Mouse (Mus musculus) lung, embryonic 15.5 days (tissue): ENCODE measurements around the gene Col1a2. TPM values are rescaled to one million over a fixed set of nuclear protein-coding genes. Genes with fewer than 3 reads are reported as not detected.

Experiments
- ATAC-seq: fragments of 200-750 bp; cut with Nextera tagmentation; 2 replicates; pipeline ENCODE4 v1.8.0; 2017; ENCODE audit warnings: moderate number of reproducible peaks, borderline replicate concordance; ENCODE audit not compliant: low FRiP score, low TSS enrichment; ENCODE audit errors: extremely low read depth
- H3K27ac ChIP-seq: fragments of 300-500 bp; sonication (generic); 2 replicates; pipeline ENCODE4 v1.5.1; 2015; ENCODE audit warnings: moderate library complexity, mild to moderate bottlenecking, inconsistent platforms
- H3K27me3 ChIP-seq: fragments of 300-500 bp; sonication (generic); 2 replicates; pipeline ENCODE4 v1.6.1; 2015; ENCODE audit warnings: inconsistent platforms
- H3K36me3 ChIP-seq: fragments of 300-500 bp; sonication (generic); 2 replicates; pipeline ENCODE4 v1.6.1; 2015; ENCODE audit warnings: inconsistent platforms
- H3K4me1 ChIP-seq: fragments of 300-500 bp; sonication (generic); 2 replicates; pipeline ENCODE4 v1.6.1; 2015; ENCODE audit warnings: inconsistent platforms
- H3K4me2 ChIP-seq: fragments of 300-500 bp; sonication (generic); 2 replicates; pipeline ENCODE4 v1.6.1; 2015; ENCODE audit warnings: inconsistent platforms, mild to moderate bottlenecking, moderate library complexity
- H3K4me3 ChIP-seq: fragments of 300-500 bp; sonication (generic); 2 replicates; pipeline ENCODE4 v1.5.1; 2015; ENCODE audit warnings: mild to moderate bottlenecking, inconsistent platforms
- H3K9ac ChIP-seq: fragments of 300-500 bp; sonication (generic); 2 replicates; pipeline ENCODE4 v1.6.1; 2015; ENCODE audit warnings: inconsistent platforms
- H3K9me3 ChIP-seq: fragments of 300-500 bp; sonication (generic); 2 replicates; pipeline ENCODE4 v1.6.1; 2016; ENCODE audit warnings: inconsistent platforms
- WGBS: fragments of 180-500 bp; shearing (Covaris S2); methylation state at CpG from one replicate; pipeline ENCODE4 v1.1.7; 2015; 5-methylcytosine and 5-hydroxymethylcytosine counted together
- polyA plus RNA-seq: library from polyadenylated mRNA; unstranded; fragments of >200 nt; fragmentation: Nextera tagmentation; extraction: Ambion mirVana; gene quantifications from 2 replicates; pipeline ENCODE4 v1.2.1, GENCODE M21; 2015

Gene Col1a2
- polyA plus RNA-seq, 1 experiment from 2014 or later = 742 TPM

DNA sequence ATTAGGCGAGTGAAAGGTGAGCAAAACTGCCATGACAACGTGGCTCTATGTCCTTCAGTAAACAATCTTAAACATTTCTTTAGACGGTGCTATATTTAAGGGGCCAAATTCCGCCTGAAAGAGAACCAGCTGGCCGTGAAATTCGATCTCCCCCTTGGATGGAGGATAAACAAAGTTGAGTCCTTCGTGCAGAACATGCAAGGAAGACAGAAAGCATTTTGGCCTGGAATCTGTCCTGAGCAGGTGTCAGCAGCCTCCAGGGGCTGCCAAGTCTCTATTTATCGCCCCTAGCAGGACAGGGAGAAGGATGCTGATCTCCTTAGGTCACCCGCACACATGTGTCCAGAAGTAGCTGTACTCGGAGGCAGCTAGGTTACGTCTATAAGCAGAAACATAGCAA lies 56.5 kb downstream of the Col1a2 start:
- Histone ChIP-seq H3K4me1 (peaks cover 23% of the 10 kb centered on the region), H3K36me3 (no peaks in the 10 kb centered on the region), H3K4me2 (no peak overlapping the region), H3K27ac (peak overlapping the region; percentile 24; the same call in 1 of the 2 replicates), H3K27me3 (no peaks in the 10 kb centered on the region), H3K4me3 (no peak overlapping the region), H3K9ac (no peak overlapping the region), H3K9me3 (no peaks in the 10 kb centered on the region)
- ATAC-seq = peak; percentile 36; the same call in 1 of the 2 replicates
- WGBS = 8% methylated on average over 11 of the region's 11 CpGs

DNA sequence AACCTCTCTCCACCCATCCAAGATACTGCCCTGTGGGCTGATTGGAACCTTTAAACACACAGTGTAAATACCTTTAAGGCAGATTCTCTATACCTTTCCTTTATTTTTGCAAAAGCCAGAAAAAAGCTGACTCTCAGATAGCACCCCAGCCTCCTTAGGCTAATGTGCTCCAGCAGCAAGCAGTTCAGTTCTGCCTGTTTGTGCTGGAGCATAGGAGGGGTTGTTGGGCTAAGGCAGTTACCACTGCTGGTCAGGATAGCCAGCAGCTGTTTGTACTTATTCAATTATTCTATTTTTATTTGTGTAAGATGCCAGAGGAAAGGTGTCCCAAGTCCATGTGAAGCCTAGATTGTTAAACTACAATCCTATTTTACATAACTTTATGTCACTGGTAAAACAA lies 57.0 kb downstream of the Col1a2 start:
- Histone ChIP-seq H3K4me3 (no peak overlapping the region), H3K9ac (no peak overlapping the region), H3K4me1 (peaks cover 23% of the 10 kb centered on the region), H3K9me3 (no peaks in the 10 kb centered on the region), H3K36me3 (no peaks in the 10 kb centered on the region), H3K4me2 (no peak overlapping the region), H3K27ac (peak overlapping the region; percentile 24; the same call in 1 of the 2 replicates), H3K27me3 (no peaks in the 10 kb centered on the region)
- ATAC-seq = no peak

DNA sequence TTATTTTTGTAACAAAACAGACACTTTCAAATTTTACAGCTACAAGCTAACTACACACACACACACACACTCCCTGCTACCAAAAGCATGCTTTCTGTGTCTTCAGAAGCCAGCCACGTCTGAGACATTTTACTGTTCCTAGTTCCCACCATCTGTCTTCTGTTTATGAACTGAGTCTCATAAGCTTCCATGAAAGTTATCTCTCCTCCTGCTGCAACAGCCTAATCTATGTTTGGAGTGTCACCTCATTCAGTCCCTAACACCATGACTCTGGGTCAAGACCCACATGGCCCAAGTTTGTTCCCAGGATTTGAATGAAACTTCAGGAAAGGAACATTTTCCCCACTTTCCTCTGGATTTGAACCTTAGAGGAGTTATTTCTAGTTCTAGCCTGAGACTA lies 57.8 kb downstream of the Col1a2 start:
- no peaks in the 10 kb centered on the region for H3K27me3 ChIP-seq
- no peak overlapping the region for H3K4me3 ChIP-seq
- no peak overlapping the region for H3K4me2 ChIP-seq
- no peak overlapping the region for H3K27ac ChIP-seq
- H3K9me3 ChIP-seq = no peaks in the 10 kb centered on the region
- H3K36me3 ChIP-seq = no peaks in the 10 kb centered on the region
- peak; percentile 71; the same call in 1 of the 2 replicates for ATAC-seq
- peaks cover 23% of the 10 kb centered on the region for H3K4me1 ChIP-seq
- 27% methylated on average over 1 of the region's 1 CpGs for WGBS
- no peak overlapping the region for H3K9ac ChIP-seq

DNA sequence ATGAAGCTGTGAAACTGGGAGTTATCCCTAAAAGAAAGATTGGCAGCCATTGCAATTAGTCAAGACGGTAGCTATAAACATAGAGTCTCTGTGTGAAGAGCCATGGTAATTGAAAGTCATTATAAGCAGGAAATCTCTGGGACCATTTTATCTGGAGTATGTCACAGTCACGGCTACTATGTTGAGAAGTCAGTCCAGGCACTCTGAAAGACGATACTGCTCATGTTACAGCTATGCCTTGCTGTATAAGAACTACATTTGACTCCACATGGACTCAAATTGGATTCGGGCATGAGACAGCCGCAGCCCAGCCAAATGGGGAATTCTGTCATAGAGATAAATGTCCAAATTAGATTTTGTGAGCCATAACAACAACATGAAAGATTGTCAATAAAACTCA lies 58.9 kb downstream of the Col1a2 start:
- Histone ChIP-seq H3K27ac (no peak overlapping the region), H3K9me3 (no peaks in the 10 kb centered on the region), H3K36me3 (no peaks in the 10 kb centered on the region), H3K4me2 (no peak overlapping the region), H3K27me3 (no peaks in the 10 kb centered on the region), H3K4me3 (no peak overlapping the region), H3K9ac (no peak overlapping the region), H3K4me1 (peaks cover 16% of the 10 kb centered on the region)
- whole genome bisulfite sequencing = 59% methylated on average over 5 of the region's 5 CpGs
- ATAC-seq = no peak

DNA sequence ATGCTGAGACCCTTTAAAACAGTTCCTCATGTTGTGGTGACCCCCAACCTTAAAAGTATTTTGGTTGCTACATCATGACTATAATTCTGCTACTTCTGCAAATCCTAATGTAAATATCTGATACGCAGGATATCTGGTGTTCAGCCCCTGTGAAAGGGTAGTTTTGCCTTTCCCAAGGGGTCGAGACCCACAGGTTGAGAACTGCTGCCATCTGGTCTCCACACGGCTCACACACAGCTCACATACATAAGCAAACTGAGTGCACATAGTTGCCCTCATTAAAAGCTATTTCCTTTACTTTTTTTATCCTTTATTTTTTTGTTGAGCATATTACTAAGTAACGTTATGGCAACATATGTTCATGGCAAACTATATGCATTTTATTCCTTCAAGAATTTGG lies 65.8 kb downstream of the Col1a2 start:
- Histone ChIP-seq H3K9me3 (no peaks in the 10 kb centered on the region), H3K27me3 (no peaks in the 10 kb centered on the region), H3K27ac (no peak overlapping the region), H3K4me2 (no peak overlapping the region), H3K4me3 (no peak overlapping the region), H3K9ac (no peak overlapping the region), H3K36me3 (no peaks in the 10 kb centered on the region), H3K4me1 (no peaks in the 10 kb centered on the region)
- ATAC-seq = no peak
- 60% methylated on average over 4 of the region's 4 CpGs for WGBS

DNA sequence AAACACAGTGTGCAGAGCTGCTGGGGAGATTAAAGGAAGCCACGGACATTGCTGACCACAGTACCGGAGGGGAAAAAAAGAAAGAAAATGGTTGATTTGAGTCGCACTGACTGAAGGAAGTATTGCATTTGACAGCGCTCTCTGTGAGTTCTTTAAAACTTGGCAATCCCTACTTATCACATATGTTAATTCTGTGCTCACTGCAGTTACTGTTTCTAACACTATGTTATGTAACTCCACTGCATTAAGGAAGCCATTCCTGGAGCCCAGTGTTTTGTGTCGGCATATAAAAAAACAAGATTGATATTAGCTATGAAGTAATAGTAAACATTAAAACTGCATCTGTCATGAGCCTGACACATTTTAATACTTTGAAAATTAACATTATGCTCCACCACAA lies 73.1 kb downstream of the Col1a2 start:
- Histone ChIP-seq H3K9ac (no peak overlapping the region), H3K4me1 (0 out of 2 replicates have a peak, but pooled peaks cover 3% of the 10 kb centered on the region), H3K36me3 (no peaks in the 10 kb centered on the region), H3K4me3 (no peak overlapping the region), H3K27ac (no peak overlapping the region), H3K27me3 (no peaks in the 10 kb centered on the region), H3K9me3 (no peaks in the 10 kb centered on the region), H3K4me2 (no peak overlapping the region)
- ATAC-seq = no peak
- 52% methylated on average over 5 of the region's 5 CpGs for WGBS

DNA sequence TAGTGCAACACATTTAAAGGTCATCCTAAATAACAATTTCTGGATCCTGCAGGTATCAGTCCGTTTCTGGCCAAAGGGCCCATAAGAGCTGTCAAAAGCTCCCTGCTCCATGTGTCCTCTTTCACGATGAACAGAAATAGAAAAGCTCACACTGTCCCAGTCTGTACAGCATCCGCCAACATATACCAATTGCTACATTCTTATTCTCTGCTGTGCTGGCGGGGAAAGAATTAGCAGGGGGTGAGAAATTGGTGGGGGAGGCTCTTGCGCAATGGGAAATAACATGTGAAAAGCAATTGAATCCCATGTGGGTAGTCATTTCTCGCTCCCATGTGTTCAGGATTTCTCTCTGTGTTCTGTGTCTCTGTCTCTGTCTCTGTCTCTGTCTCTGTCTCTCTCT lies 73.7 kb downstream of the Col1a2 start:
- 73% methylated on average over 6 of the region's 6 CpGs for WGBS
- H3K27me3 ChIP-seq = no peaks in the 10 kb centered on the region
- no peaks in the 10 kb centered on the region for H3K9me3 ChIP-seq
- no peak overlapping the region for H3K27ac ChIP-seq
- H3K36me3 ChIP-seq = no peaks in the 10 kb centered on the region
- H3K4me2 ChIP-seq = no peak overlapping the region
- H3K4me1 ChIP-seq = 0 out of 2 replicates have a peak, but pooled peaks cover 3% of the 10 kb centered on the region
- H3K9ac ChIP-seq = no peak overlapping the region
- peak; percentile 70; the same call in 1 of the 2 replicates for ATAC-seq
- H3K4me3 ChIP-seq = no peak overlapping the region

DNA sequence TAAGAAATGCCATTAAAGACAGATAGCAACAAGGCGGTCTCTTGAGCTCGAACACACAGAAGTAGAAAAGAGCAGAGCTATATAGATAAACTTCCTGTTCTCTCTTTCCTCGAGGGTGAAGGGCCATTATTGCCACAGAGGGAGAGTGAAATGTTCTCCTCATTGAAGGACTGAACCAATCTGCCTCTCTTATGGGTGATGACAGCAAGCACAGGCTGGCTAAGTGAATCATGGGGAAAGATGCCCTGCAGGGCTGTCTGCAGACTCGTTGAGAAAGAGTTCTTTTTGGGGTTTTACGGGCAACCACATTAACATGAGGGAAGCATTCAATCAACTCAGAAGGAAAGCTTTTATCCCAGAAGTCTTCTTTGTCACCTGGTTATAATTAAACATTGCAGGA lies 75.0 kb downstream of the Col1a2 start:
- ATAC-seq = no peak
- WGBS = 56% methylated on average over 5 of the region's 5 CpGs

DNA sequence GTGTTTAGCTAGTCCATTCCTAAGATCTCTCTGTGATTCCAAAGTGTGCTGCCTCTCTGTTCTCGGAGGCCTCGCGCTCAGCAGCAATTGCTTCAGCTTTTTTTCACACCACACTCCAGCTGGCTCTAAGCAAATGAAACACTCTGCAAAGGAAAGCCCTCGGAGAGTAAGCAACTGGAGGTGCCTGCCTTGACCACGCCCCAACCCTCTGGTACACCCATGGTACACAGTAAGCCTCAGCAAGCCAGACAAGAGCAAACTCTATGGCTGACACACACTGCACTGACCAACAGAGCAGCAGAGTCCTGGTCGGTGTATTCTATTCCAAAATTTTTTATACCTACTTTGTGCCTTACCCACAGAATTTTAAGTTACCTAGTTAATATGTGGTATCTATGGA lies 78.9 kb downstream of the Col1a2 start:
- Histone ChIP-seq H3K36me3 (no peaks in the 10 kb centered on the region), H3K4me2 (no peak overlapping the region), H3K4me3 (no peak overlapping the region), H3K27ac (no peak overlapping the region), H3K4me1 (no peaks in the 10 kb centered on the region), H3K9me3 (no peaks in the 10 kb centered on the region), H3K9ac (no peak overlapping the region), H3K27me3 (no peaks in the 10 kb centered on the region)
- ATAC-seq = 0 out of 2 replicates have a peak, but pooled peaks have one; percentile 52
- WGBS = 31% methylated on average over 6 of the region's 6 CpGs

More for the DNA sequence above, 75.0 kb downstream of the Col1a2 start:
- Histone ChIP-seq H3K4me3 (no peak overlapping the region), H3K4me1 (0 out of 2 replicates have a peak, but pooled peaks cover 3% of the 10 kb centered on the region), H3K9me3 (no peaks in the 10 kb centered on the region), H3K27ac (no peak overlapping the region), H3K9ac (no peak overlapping the region), H3K36me3 (no peaks in the 10 kb centered on the region), H3K4me2 (no peak overlapping the region), H3K27me3 (no peaks in the 10 kb centered on the region)

DNA sequence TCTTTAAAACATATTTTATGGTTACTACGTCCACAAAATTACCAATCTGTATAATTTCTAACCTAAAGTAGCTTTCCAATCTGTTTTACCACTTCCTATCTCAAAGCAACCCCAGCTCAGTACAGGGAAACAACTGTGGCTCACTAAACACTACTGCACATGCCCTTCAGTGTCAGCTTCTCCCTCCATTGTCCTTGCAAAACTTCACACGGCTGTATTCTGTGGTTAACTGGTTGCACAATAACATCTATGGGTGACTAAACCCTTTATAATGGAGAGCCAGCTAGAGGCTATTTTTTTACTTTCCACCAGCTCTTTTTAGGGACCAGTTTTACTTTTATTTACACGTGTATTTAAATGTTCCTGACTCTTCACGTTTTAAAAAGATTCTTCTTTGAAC lies 83.3 kb downstream of the Col1a2 start:
- Histone ChIP-seq H3K36me3 (no peaks in the 10 kb centered on the region), H3K4me3 (no peak overlapping the region), H3K27ac (no peak overlapping the region), H3K4me1 (no peaks in the 10 kb centered on the region), H3K9me3 (no peaks in the 10 kb centered on the region), H3K9ac (no peak overlapping the region), H3K27me3 (no peaks in the 10 kb centered on the region), H3K4me2 (no peak overlapping the region)
- 77% methylated on average over 4 of the region's 4 CpGs for WGBS
- ATAC-seq = no peak

DNA sequence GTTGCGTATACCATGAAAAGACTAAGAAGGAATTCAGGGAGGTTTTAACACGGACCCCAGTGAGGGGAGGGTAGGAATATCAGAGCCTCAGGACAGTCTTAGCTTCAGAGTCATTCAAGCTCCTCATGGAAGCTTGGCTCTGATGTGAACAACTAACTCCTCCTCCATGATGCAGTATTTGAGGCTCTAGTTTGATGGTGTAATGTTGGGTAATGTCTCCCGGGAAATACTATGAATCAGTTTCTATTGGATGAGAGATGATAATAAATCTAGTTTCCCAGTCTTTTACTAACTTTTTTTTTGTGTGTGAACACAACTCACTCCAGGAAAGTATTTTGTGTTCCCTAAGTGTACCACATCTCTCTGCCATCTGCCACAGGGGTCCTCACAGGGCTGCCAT lies 84.1 kb downstream of the Col1a2 start:
- 84% methylated on average over 3 of the region's 3 CpGs for WGBS
- H3K9ac ChIP-seq = no peak overlapping the region
- no peak for ATAC-seq

DNA sequence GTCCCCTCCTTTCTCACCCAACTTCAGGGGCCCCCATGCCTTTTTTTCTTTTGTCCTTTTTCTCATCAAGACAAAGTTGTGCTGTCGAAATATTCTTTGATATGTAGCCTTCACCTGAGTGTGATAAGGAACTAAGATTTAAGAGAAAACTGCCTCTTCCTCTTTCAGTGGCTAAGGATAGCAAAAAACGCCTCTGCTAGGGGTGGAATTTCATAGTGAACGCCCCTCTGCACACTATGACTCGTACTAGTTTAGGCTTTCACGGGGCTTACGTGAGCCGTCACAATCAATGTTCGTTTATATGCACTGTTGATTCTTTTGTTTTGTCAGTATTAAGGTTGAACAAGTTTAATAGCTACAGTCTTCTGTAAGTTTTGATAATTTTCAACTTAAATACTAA lies 85.5 kb downstream of the Col1a2 start:
- no peak overlapping the region for H3K27ac ChIP-seq
- H3K4me2 ChIP-seq = no peak overlapping the region
- 70% methylated on average over 8 of the region's 8 CpGs for WGBS
- no peak overlapping the region for H3K9ac ChIP-seq
- H3K4me3 ChIP-seq = no peak overlapping the region
- no peaks in the 10 kb centered on the region for H3K27me3 ChIP-seq
- H3K4me1 ChIP-seq = no peaks in the 10 kb centered on the region
- H3K9me3 ChIP-seq = no peaks in the 10 kb centered on the region
- H3K36me3 ChIP-seq = no peaks in the 10 kb centered on the region
- no peak for ATAC-seq

More for the DNA sequence above, 84.1 kb downstream of the Col1a2 start:
- Histone ChIP-seq H3K9me3 (no peaks in the 10 kb centered on the region), H3K4me1 (no peaks in the 10 kb centered on the region), H3K27ac (no peak overlapping the region), H3K36me3 (no peaks in the 10 kb centered on the region), H3K4me3 (no peak overlapping the region), H3K27me3 (no peaks in the 10 kb centered on the region), H3K4me2 (no peak overlapping the region)
